Mouse (Mus musculus) neural tube, embryonic 11.5 days (tissue): ENCODE measurements around the gene Map4k1. TPM values are rescaled to one million over a fixed set of nuclear protein-coding genes. Genes with fewer than 3 reads are reported as not detected.
A peak's percentile ranks its signal among the peaks of the same experiment; 100 is the strongest.

Experiments
- ATAC-seq: fragments of 200-750 bp; cut with Nextera tagmentation; 2 replicates; pipeline ENCODE4 v1.8.0; 2017; ENCODE audit warnings: moderate number of reproducible peaks, mild to moderate bottlenecking, moderate TSS enrichment, moderate library complexity; ENCODE audit not compliant: insufficient read depth, low FRiP score, low TSS enrichment
- DNase-seq: peaks from one replicate; pipeline ENCODE4 v3.0.0-alpha.2; 2015; ENCODE audit warnings: low spot score
- H3K27ac ChIP-seq: fragments of 300-500 bp; sonication (generic); 2 replicates; pipeline ENCODE4 v1.5.1; 2014; ENCODE audit warnings: low read depth, mild to moderate bottlenecking, low read length
- H3K27me3 ChIP-seq: fragments of 300-500 bp; sonication (generic); 2 replicates; pipeline ENCODE4 v1.6.1; 2014; ENCODE audit warnings: mild to moderate bottlenecking, low read length, mixed read lengths; ENCODE audit not compliant: control insufficient read depth, insufficient read depth
- H3K36me3 ChIP-seq: fragments of 300-500 bp; sonication (generic); 2 replicates; pipeline ENCODE4 v1.6.1; 2014; ENCODE audit warnings: mild to moderate bottlenecking, low read length, moderate library complexity, mixed read lengths; ENCODE audit not compliant: control insufficient read depth, insufficient read depth
- H3K4me1 ChIP-seq: fragments of 300-500 bp; sonication (generic); 2 replicates; pipeline ENCODE4 v1.6.1; 2014; ENCODE audit warnings: low read length, mixed read lengths; ENCODE audit not compliant: control insufficient read depth, insufficient read depth
- H3K4me2 ChIP-seq: fragments of 300-500 bp; sonication (generic); 2 replicates; pipeline ENCODE4 v1.6.1; 2014; ENCODE audit warnings: low read depth, mild to moderate bottlenecking, moderate library complexity
- H3K4me3 ChIP-seq: fragments of 300-500 bp; sonication (generic); 2 replicates; pipeline ENCODE4 v1.5.1; 2014; ENCODE audit warnings: low read depth, low read length
- H3K9ac ChIP-seq: fragments of 300-500 bp; sonication (generic); 2 replicates; pipeline ENCODE4 v1.6.1; 2014; ENCODE audit warnings: mild to moderate bottlenecking, low read length
- H3K9me3 ChIP-seq: fragments of 300-500 bp; sonication (generic); 2 replicates; pipeline ENCODE4 v1.6.1; 2016; ENCODE audit warnings: low read length; ENCODE audit not compliant: control insufficient read depth
- WGBS: fragments of 180-500 bp; shearing (Covaris S2); extraction: QIAGEN DNeasy Blood & Tissue Kit; methylation state at CpG from one replicate; pipeline ENCODE4 v1.1.7; 2014; 5-methylcytosine and 5-hydroxymethylcytosine counted together
- polyA plus RNA-seq: library from polyadenylated mRNA; unstranded; fragments of >200 nt; fragmentation: Nextera tagmentation; extraction: Ambion mirVana; gene quantifications from 2 replicates; pipeline ENCODE4 v1.2.1, GENCODE M21; 2014

Map4k1 gene
- 4.6 and 6.2 TPM in 2 replicates for polyA plus RNA-seq

DNA sequence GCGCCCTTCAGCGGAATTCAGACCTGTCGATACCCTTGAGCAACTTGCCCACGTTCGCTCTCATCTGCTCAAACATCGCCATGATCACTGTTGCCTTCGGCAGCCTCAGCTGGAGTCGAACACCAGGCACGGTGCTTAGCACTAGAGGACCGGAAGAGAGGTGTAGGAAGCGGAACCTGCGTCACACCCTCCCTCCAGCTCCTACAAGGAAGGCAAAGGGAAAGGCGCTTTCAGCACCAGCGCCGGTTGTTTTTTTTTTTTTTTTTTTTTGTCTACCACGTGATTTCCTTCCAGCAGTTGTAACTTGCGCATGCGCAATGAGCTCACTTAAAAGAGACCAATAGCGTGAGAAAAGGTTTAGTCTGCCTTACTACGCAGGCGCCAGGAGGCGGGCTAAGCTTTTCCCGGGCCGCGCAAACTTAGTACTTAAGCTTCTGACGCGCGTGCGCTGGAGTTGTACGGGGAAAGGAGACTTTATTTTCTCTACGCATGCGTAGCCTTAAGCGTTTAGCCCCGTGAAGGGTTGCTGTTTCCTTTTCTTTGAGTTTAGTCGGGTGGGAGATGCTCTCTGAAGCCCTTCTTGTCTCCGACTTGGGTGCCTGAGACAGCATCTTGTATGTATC is at the start of gene Map4k1, which contains the start of gene Eif3k:
Gene Map4k1, plus strand, starts transcription at position 400 of the 623 bp plus-strand sequence.
Gene Eif3k, minus strand, starts transcription at position 214 of the 623 bp plus-strand sequence.
- H3K4me2 ChIP-seq: peak within 1 kb of the TSS; percentile 94
- under 1% methylated on average over 36 of the region's 36 CpGs for WGBS
- no peaks in the 10 kb centered on the region for H3K9me3 ChIP-seq
- H3K27ac ChIP-seq: 0 out of 2 replicates have a peak within 1 kb of the TSS, but pooled peaks have one; percentile 34
- peak within 1 kb of the TSS; percentile 71 for H3K9ac ChIP-seq
- peaks cover 11% of the 10 kb centered on the region for H3K4me1 ChIP-seq
- ATAC-seq: peak; percentile 95
- peak; percentile 97 for DNase-seq
- H3K4me3 ChIP-seq: peak within 1 kb of the TSS; percentile 63
- peaks cover 11% of the 10 kb centered on the region for H3K36me3 ChIP-seq
- no peaks in the 10 kb centered on the region for H3K27me3 ChIP-seq

- H3K4me3 ChIP-seq: no peak overlapping the region
- no peaks in the 10 kb centered on the region; the same call in 1 of the 2 replicates for H3K36me3 ChIP-seq
- no peak overlapping the region for H3K4me2 ChIP-seq
- no peak for ATAC-seq
- H3K27me3 ChIP-seq: no peaks in the 10 kb centered on the region
- H3K9me3 ChIP-seq: no peaks in the 10 kb centered on the region
- no peak overlapping the region for H3K9ac ChIP-seq
- DNase-seq: no peak
- WGBS: 90% methylated on average over 6 of the region's 6 CpGs
- H3K4me1 ChIP-seq: 0 out of 2 replicates have a peak, but pooled peaks cover 5% of the 10 kb centered on the region
- H3K27ac ChIP-seq: no peak overlapping the region
These were observed 49.3 kb upstream of the Map4k1 start for GRCm38 (mm10) chr7:28932421-28933041.

- no peaks in the 10 kb centered on the region; the same call in 1 of the 2 replicates for H3K36me3 ChIP-seq
- no peak for ATAC-seq
- no peak overlapping the region for H3K4me2 ChIP-seq
- DNase-seq: no peak
- H3K9me3 ChIP-seq: no peaks in the 10 kb centered on the region
- no peak overlapping the region for H3K27ac ChIP-seq
- no peak overlapping the region for H3K9ac ChIP-seq
- no peak overlapping the region for H3K4me3 ChIP-seq
- 0 out of 2 replicates have a peak, but pooled peaks cover 6% of the 10 kb centered on the region for H3K4me1 ChIP-seq
- 89% methylated on average over 2 of the region's 2 CpGs for WGBS
- no peaks in the 10 kb centered on the region for H3K27me3 ChIP-seq
These were observed 48.0 kb upstream of the Map4k1 start for GRCm38 (mm10) chr7:28933825-28934224.

DNA sequence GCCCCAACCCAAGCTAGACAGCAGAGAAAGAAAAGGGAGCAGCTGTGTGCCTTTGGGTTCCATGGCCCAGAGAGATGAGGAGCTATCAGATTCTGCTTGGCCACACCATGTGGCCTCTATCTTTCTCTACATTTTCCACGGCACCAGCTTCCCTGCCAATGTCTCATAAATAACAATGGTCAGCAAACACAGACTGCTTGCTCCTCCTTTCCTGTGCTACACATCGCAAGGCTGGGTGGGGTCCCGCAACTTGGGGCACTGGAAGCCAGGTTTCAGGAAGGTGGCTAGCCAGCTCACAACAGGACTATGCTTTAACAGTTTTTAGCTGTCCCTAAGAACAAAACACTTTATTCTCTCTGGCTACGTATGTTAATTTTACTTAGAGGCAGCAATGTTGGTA is 45.1 kb upstream of the Map4k1 start:
- Histone ChIP-seq H3K4me3 (no peak overlapping the region), H3K36me3 (no peaks in the 10 kb centered on the region; the same call in 1 of the 2 replicates), H3K4me1 (peaks cover 13% of the 10 kb centered on the region; the same call in 1 of the 2 replicates), H3K27ac (peak overlapping the region; percentile 39; the same call in 1 of the 2 replicates), H3K4me2 (no peak overlapping the region), H3K9me3 (no peaks in the 10 kb centered on the region), H3K27me3 (no peaks in the 10 kb centered on the region), H3K9ac (no peak overlapping the region)
- DNase-seq: no peak
- 72% methylated on average over 4 of the region's 4 CpGs for WGBS
- no peak for ATAC-seq

GRCm38 (mm10) chr7:28938654-28939053 is 43.2 kb upstream of the Map4k1 start:
- H3K4me2 ChIP-seq: no peak overlapping the region
- peaks cover 13% of the 10 kb centered on the region; the same call in 1 of the 2 replicates for H3K4me1 ChIP-seq
- DNase-seq (no peak), ATAC-seq (no peak)
- no peak overlapping the region for H3K4me3 ChIP-seq
- H3K27me3 ChIP-seq: no peaks in the 10 kb centered on the region
- 81% methylated on average over 4 of the region's 4 CpGs for WGBS
- H3K9me3 ChIP-seq: no peaks in the 10 kb centered on the region
- no peak overlapping the region for H3K9ac ChIP-seq
- 0 out of 2 replicates have a peak overlapping the region, but pooled peaks have one; percentile 17 for H3K27ac ChIP-seq
- no peaks in the 10 kb centered on the region; the same call in 1 of the 2 replicates for H3K36me3 ChIP-seq

GRCm38 (mm10) chr7:28939418-28940183 is 42.2 kb upstream of the Map4k1 start:
- no peak overlapping the region for H3K4me2 ChIP-seq
- H3K27me3 ChIP-seq: no peaks in the 10 kb centered on the region
- ATAC-seq: no peak
- H3K4me1 ChIP-seq: peaks cover 13% of the 10 kb centered on the region; the same call in 1 of the 2 replicates
- WGBS: 89% methylated on average over 7 of the region's 7 CpGs
- no peak overlapping the region for H3K9ac ChIP-seq
- H3K36me3 ChIP-seq: no peaks in the 10 kb centered on the region; the same call in 1 of the 2 replicates
- no peak for DNase-seq
- no peaks in the 10 kb centered on the region for H3K9me3 ChIP-seq
- H3K4me3 ChIP-seq: no peak overlapping the region
- no peak overlapping the region for H3K27ac ChIP-seq

GRCm38 (mm10) chr7:28941129-28941528 is 40.7 kb upstream of the Map4k1 start:
- no peaks in the 10 kb centered on the region; the same call in 1 of the 2 replicates for H3K36me3 ChIP-seq
- no peak overlapping the region for H3K4me2 ChIP-seq
- no peaks in the 10 kb centered on the region for H3K9me3 ChIP-seq
- no peak overlapping the region for H3K27ac ChIP-seq
- no peaks in the 10 kb centered on the region for H3K27me3 ChIP-seq
- no peak overlapping the region for H3K4me3 ChIP-seq
- 88% methylated on average over 4 of the region's 4 CpGs for WGBS
- peaks cover 17% of the 10 kb centered on the region; the same call in 1 of the 2 replicates for H3K4me1 ChIP-seq
- no peak overlapping the region for H3K9ac ChIP-seq
- ATAC-seq (no peak), DNase-seq (no peak)

- Histone ChIP-seq H3K4me3 (no peak overlapping the region), H3K36me3 (no peaks in the 10 kb centered on the region; the same call in 1 of the 2 replicates), H3K27ac (no peak overlapping the region), H3K27me3 (no peaks in the 10 kb centered on the region), H3K9ac (no peak overlapping the region), H3K4me2 (no peak overlapping the region), H3K9me3 (no peaks in the 10 kb centered on the region), H3K4me1 (peaks cover 14% of the 10 kb centered on the region; the same call in 1 of the 2 replicates)
- DNase-seq: no peak
- ATAC-seq: no peak
- 70% methylated on average over 4 of the region's 4 CpGs for WGBS
These were observed 40.3 kb upstream of the Map4k1 start for GRCm38 (mm10) chr7:28941542-28941941.
